Mouse (Mus musculus) ES-E14 (cell line): ENCODE measurements at regions not wholly inside any gene's neighbourhood (a gene's known extent, or its start where the extent isn't known, plus 50 kb on each side); places are given as distances from the start of the nearest gene placed in this dataset.

Experiments
- CHD2 ChIP-seq: IDR thresholded peaks from 2 replicates; pipeline ENCODE4 v1.6.1; 2014; ENCODE audit warnings: mild to moderate bottlenecking, low read depth, low read length, inconsistent platforms
- HCFC1 ChIP-seq: IDR thresholded peaks from 2 replicates; pipeline ENCODE4 v1.6.1; 2012; ENCODE audit warnings: low read length, inconsistent platforms, borderline replicate concordance; ENCODE audit not compliant: insufficient read depth
- MAFK ChIP-seq: IDR thresholded peaks from 2 replicates; pipeline ENCODE4 v1.6.1; 2014; ENCODE audit warnings: mild to moderate bottlenecking, low read depth, low read length, inconsistent platforms; ENCODE audit not compliant: insufficient read depth
- ZNF384 ChIP-seq: IDR thresholded peaks from 2 replicates; pipeline ENCODE4 v1.6.1; 2012; ENCODE audit warnings: low read depth, low read length, inconsistent platforms

DNA sequence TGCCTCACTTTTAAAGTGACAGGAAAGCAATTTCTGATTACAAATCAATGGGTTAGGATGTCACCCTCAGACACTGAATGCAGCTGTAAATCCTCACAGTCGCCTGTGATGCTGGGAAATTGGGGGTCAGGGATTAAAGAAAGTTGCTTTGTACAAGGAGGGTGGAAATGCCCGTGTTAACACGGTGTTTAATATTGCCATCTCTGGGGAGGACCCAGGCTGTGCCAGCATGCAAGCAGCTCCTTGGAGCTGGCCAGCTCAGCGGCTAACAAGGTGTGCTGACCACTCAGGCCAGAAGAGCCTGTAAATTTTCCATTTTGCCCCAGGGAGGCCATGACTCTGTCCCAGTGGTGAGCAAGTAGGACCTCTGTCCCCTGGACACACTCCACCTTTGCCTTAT is 522.5 kb upstream of the Sall1 start:
- no peak for TF ChIP-seq HCFC1
- TF ChIP-seq CHD2 = no peak
- no peak for TF ChIP-seq MAFK
- no peak for TF ChIP-seq ZNF384
